Mouse (Mus musculus): ENCODE results near the gene Saxo2. TPM values are rescaled to one million over a fixed set of nuclear protein-coding genes. Genes with fewer than 3 reads are reported as not detected.

The Saxo2 gene
- polyA plus RNA-seq, 1 experiment from 2014 or later: 8.7 TPM

DNA sequence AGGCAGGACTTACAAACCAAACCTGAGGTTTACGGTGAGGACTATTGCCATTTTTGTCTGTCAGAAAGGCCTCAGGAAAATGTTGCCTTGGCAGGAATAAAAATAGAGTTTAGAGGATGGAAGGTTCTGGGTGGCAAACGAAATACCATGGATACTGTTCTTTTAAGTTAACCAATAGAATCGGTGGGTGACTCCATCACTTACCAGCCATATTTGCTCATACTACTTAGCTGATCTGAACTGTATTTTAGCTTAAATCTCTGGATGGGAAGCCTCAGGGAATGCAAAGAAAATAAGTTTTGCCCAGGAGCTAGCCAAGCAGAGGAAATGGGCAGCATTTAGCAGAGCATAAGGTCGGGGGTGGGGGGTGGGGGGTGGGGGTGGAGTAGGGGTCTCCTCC, 419 bp downstream of the Saxo2 start:
- Histone ChIP-seq H3K27me3 (ENCODE audit: control insufficient read depth, insufficient read depth, low read length) (no peaks in the 10 kb centered on the region), H3K9ac (ENCODE audit: low read length) (peak overlapping the region; percentile 78), H3K27ac (ENCODE audit: low read length) (no peak overlapping the region), H3K9me3 (replicated peaks; ENCODE audit: control insufficient read depth, low read length) (no peaks in the 10 kb centered on the region), H3K36me3 (ENCODE audit: control insufficient read depth, insufficient read depth) (no peaks in the 10 kb centered on the region), H3K4me2 (ENCODE audit: low read depth, low read length) (peak overlapping the region; percentile 72), H3K4me1 (ENCODE audit: control insufficient read depth, insufficient read depth, low read length) (peaks cover 5% of the 10 kb centered on the region; the same call in 1 of the 2 replicates), H3K4me3 (ENCODE audit: low read length) (peak overlapping the region; percentile 74)
- 30% methylated on average over 4 of the region's 4 CpGs for WGBS
- ATAC-seq (replicated peaks; ENCODE audit: extremely low read depth, insufficient read depth, low FRiP score): no peak

- ATAC-seq (replicated peaks; ENCODE audit: extremely low read depth, insufficient read depth, low FRiP score): no peak
- Histone ChIP-seq H3K9me3 (replicated peaks; ENCODE audit: control insufficient read depth, low read length) (no peaks in the 10 kb centered on the region), H3K36me3 (ENCODE audit: control insufficient read depth, insufficient read depth) (no peaks in the 10 kb centered on the region), H3K9ac (ENCODE audit: low read length) (no peak overlapping the region), H3K4me2 (ENCODE audit: low read depth, low read length) (no peak overlapping the region), H3K4me3 (ENCODE audit: low read length) (no peak overlapping the region), H3K27ac (ENCODE audit: low read length) (no peak overlapping the region), H3K4me1 (ENCODE audit: control insufficient read depth, insufficient read depth, low read length) (peaks cover 5% of the 10 kb centered on the region; the same call in 1 of the 2 replicates), H3K27me3 (ENCODE audit: control insufficient read depth, insufficient read depth, low read length) (no peaks in the 10 kb centered on the region)
- WGBS: 85% methylated on average over 3 of the region's 3 CpGs
These were observed 1.1 kb downstream of the Saxo2 start for GRCm38 (mm10) chr7:82647183-82647582.

DNA sequence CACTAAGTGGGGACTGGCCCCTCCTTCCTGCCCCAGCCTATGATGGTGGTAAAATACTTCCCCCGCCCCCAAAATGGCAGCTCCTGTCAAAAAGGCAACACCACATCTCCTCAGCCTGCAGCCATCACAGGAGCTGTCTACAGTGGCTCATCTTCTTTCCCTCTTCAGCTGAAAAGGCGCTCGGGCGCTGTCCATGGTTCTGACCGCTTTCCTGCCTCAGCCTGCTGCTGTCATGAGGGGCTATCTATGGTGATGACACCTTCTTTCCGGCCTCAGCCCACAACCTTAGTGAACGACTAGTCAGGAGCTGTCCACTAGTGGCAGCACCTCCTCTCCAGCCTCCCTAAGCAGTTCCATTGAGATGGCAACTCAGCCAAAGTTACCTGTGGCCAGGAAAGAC, 23.0 kb downstream of the Saxo2 start:
- no peak overlapping the region for H3K4me2 ChIP-seq (ENCODE audit: low read depth, low read length)
- no peaks in the 10 kb centered on the region for H3K9me3 ChIP-seq (replicated peaks; ENCODE audit: control insufficient read depth, low read length)
- H3K36me3 ChIP-seq (ENCODE audit: control insufficient read depth, insufficient read depth): no peaks in the 10 kb centered on the region
- H3K27me3 ChIP-seq (ENCODE audit: control insufficient read depth, insufficient read depth, low read length): no peaks in the 10 kb centered on the region
- ATAC-seq (replicated peaks; ENCODE audit: extremely low read depth, insufficient read depth, low FRiP score): no peak
- no peak overlapping the region for H3K27ac ChIP-seq (ENCODE audit: low read length)
- WGBS: 10% methylated on average over 7 of the region's 7 CpGs
- H3K9ac ChIP-seq (ENCODE audit: low read length): no peak overlapping the region
- H3K4me3 ChIP-seq (ENCODE audit: low read length): no peak overlapping the region
- no peaks in the 10 kb centered on the region for H3K4me1 ChIP-seq (ENCODE audit: control insufficient read depth, insufficient read depth, low read length)

GRCm38 (mm10) chr7:82609629-82610028, 38.7 kb downstream of the Saxo2 start:
- no peak overlapping the region for H3K4me2 ChIP-seq (ENCODE audit: low read depth, low read length)
- no peaks in the 10 kb centered on the region for H3K4me1 ChIP-seq (ENCODE audit: control insufficient read depth, insufficient read depth, low read length)
- no peak for ATAC-seq (replicated peaks; ENCODE audit: extremely low read depth, insufficient read depth, low FRiP score)
- no peak overlapping the region for H3K9ac ChIP-seq (ENCODE audit: low read length)
- H3K4me3 ChIP-seq (ENCODE audit: low read length): no peak overlapping the region
- no peaks in the 10 kb centered on the region for H3K9me3 ChIP-seq (replicated peaks; ENCODE audit: control insufficient read depth, low read length)
- 63% methylated on average over 3 of the region's 3 CpGs for WGBS
- no peaks in the 10 kb centered on the region for H3K27me3 ChIP-seq (ENCODE audit: control insufficient read depth, insufficient read depth, low read length)
- no peaks in the 10 kb centered on the region for H3K36me3 ChIP-seq (ENCODE audit: control insufficient read depth, insufficient read depth)
- no peak overlapping the region for H3K27ac ChIP-seq (ENCODE audit: low read length)

DNA sequence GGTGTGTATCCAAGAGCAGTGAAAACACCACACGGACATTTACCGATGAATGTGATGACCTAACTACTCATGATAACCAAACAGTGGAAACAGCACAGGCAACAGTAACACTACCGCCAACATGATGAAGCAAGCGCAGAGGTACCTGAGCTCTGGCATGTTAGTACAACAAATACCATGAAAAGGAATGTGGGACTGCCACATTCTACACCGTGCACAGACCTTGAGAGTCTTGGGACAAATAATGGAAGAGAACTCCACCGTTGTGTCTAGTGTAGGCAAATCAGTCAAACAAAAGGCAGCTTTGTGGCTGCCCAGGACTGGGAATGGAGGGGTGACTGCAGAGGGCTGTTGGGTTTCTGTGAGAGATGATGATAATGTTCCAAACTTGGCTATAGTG, 42.9 kb downstream of the Saxo2 start:
- Histone ChIP-seq H3K27me3 (ENCODE audit: control insufficient read depth, insufficient read depth, low read length) (no peaks in the 10 kb centered on the region), H3K9me3 (replicated peaks; ENCODE audit: control insufficient read depth, low read length) (no peaks in the 10 kb centered on the region), H3K4me3 (ENCODE audit: low read length) (no peak overlapping the region), H3K36me3 (ENCODE audit: control insufficient read depth, insufficient read depth) (no peaks in the 10 kb centered on the region), H3K9ac (ENCODE audit: low read length) (no peak overlapping the region), H3K4me1 (ENCODE audit: control insufficient read depth, insufficient read depth, low read length) (no peaks in the 10 kb centered on the region), H3K27ac (ENCODE audit: low read length) (no peak overlapping the region), H3K4me2 (ENCODE audit: low read depth, low read length) (no peak overlapping the region)
- ATAC-seq (replicated peaks; ENCODE audit: extremely low read depth, insufficient read depth, low FRiP score): no peak
- 79% methylated on average over 6 of the region's 6 CpGs for WGBS

GRCm38 (mm10) chr7:82602008-82602407, 46.3 kb downstream of the Saxo2 start:
- Histone ChIP-seq H3K4me2 (ENCODE audit: low read depth, low read length) (no peak overlapping the region), H3K27ac (ENCODE audit: low read length) (no peak overlapping the region), H3K9ac (ENCODE audit: low read length) (no peak overlapping the region), H3K36me3 (ENCODE audit: control insufficient read depth, insufficient read depth) (no peaks in the 10 kb centered on the region), H3K4me3 (ENCODE audit: low read length) (no peak overlapping the region), H3K9me3 (replicated peaks; ENCODE audit: control insufficient read depth, low read length) (no peaks in the 10 kb centered on the region), H3K27me3 (ENCODE audit: control insufficient read depth, insufficient read depth, low read length) (no peaks in the 10 kb centered on the region), H3K4me1 (ENCODE audit: control insufficient read depth, insufficient read depth, low read length) (no peaks in the 10 kb centered on the region)
- ATAC-seq (replicated peaks; ENCODE audit: extremely low read depth, insufficient read depth, low FRiP score): no peak
- 65% methylated on average over 4 of the region's 4 CpGs for WGBS

GRCm38 (mm10) chr7:82590931-82591330, 57.4 kb downstream of the Saxo2 start:
- Histone ChIP-seq H3K4me3 (ENCODE audit: low read length) (no peak overlapping the region), H3K4me2 (ENCODE audit: low read depth, low read length) (no peak overlapping the region), H3K4me1 (ENCODE audit: control insufficient read depth, insufficient read depth, low read length) (no peaks in the 10 kb centered on the region), H3K27ac (ENCODE audit: low read length) (no peak overlapping the region), H3K9me3 (replicated peaks; ENCODE audit: control insufficient read depth, low read length) (no peaks in the 10 kb centered on the region), H3K36me3 (ENCODE audit: control insufficient read depth, insufficient read depth) (no peaks in the 10 kb centered on the region), H3K9ac (ENCODE audit: low read length) (no peak overlapping the region), H3K27me3 (ENCODE audit: control insufficient read depth, insufficient read depth, low read length) (no peaks in the 10 kb centered on the region)
- ATAC-seq (replicated peaks; ENCODE audit: extremely low read depth, insufficient read depth, low FRiP score): no peak
- 74% methylated on average over 6 of the region's 6 CpGs for WGBS

Other genes with a start within 250 kb of the Saxo2 start
- 15.0 and 17.4 TPM in 2 replicates for gene Efl1, start 86 bp upstream of the Saxo2 start, polyA plus RNA-seq (2015; fragmentation: Nextera tagmentation; extraction: Ambion mirVana)
- gene Mex3b, start 218.8 kb upstream of the Saxo2 start, polyA plus RNA-seq (2015; fragmentation: Nextera tagmentation; extraction: Ambion mirVana): 4.7 and 5.2 TPM in 2 replicates

Data from heart, embryonic 16.5 days (tissue).